Mouse (Mus musculus): ENCODE data around the gene Cacna1e.

Cacna1e gene

GRCm38 (mm10) chr1:154839272-154839671 lies 45.0 kb downstream of the Cacna1e start:
- DNase-seq (ENCODE audit: low spot score): no peak

GRCm38 (mm10) chr1:154836473-154836872 lies 47.8 kb downstream of the Cacna1e start:
- DNase-seq (ENCODE audit: low spot score): no peak

- DNase-seq (ENCODE audit: low spot score): no peak
These were observed 52.1 kb downstream of the Cacna1e start for GRCm38 (mm10) chr1:154832168-154832539.

- no peak for DNase-seq (ENCODE audit: low spot score)
These were observed 52.8 kb downstream of the Cacna1e start for GRCm38 (mm10) chr1:154831269-154832167.

GRCm38 (mm10) chr1:154830051-154830450 lies 54.2 kb downstream of the Cacna1e start:
- DNase-seq (ENCODE audit: low spot score): no peak

GRCm38 (mm10) chr1:154823098-154823497 lies 61.2 kb downstream of the Cacna1e start:
- no peak for DNase-seq (ENCODE audit: low spot score)

- DNase-seq (ENCODE audit: low spot score): no peak
These were observed 63.9 kb downstream of the Cacna1e start for GRCm38 (mm10) chr1:154820422-154820821.

- no peak for DNase-seq (ENCODE audit: low spot score)
These were observed 64.3 kb downstream of the Cacna1e start for GRCm38 (mm10) chr1:154819960-154820359.

GRCm38 (mm10) chr1:154818742-154819141 lies 65.6 kb downstream of the Cacna1e start:
- no peak for DNase-seq (ENCODE audit: low spot score)

- DNase-seq (ENCODE audit: low spot score): no peak
These were observed 67.5 kb downstream of the Cacna1e start for GRCm38 (mm10) chr1:154816836-154817235.

GRCm38 (mm10) chr1:154816267-154816666 lies 68.0 kb downstream of the Cacna1e start:
- DNase-seq (ENCODE audit: low spot score): no peak

- no peak for DNase-seq (ENCODE audit: low spot score)
These were observed 78.6 kb downstream of the Cacna1e start for GRCm38 (mm10) chr1:154805742-154806141.

- no peak for DNase-seq (ENCODE audit: low spot score)
These were observed 79.3 kb downstream of the Cacna1e start for GRCm38 (mm10) chr1:154805038-154805437.

- DNase-seq (ENCODE audit: low spot score): no peak
These were observed 81.9 kb downstream of the Cacna1e start for GRCm38 (mm10) chr1:154802301-154802904.

GRCm38 (mm10) chr1:154799257-154799656 lies 85.0 kb downstream of the Cacna1e start:
- no peak for DNase-seq (ENCODE audit: low spot score)

- DNase-seq (ENCODE audit: low spot score): no peak
These were observed 85.5 kb downstream of the Cacna1e start for GRCm38 (mm10) chr1:154798771-154799170.

GRCm38 (mm10) chr1:154796685-154797084 lies 87.6 kb downstream of the Cacna1e start:
- DNase-seq (ENCODE audit: low spot score): peak; percentile 14

GRCm38 (mm10) chr1:154794518-154794951 lies 89.8 kb downstream of the Cacna1e start:
- no peak for DNase-seq (ENCODE audit: low spot score)

GRCm38 (mm10) chr1:154791544-154792174 lies 92.6 kb downstream of the Cacna1e start:
- DNase-seq (ENCODE audit: low spot score): no peak

GRCm38 (mm10) chr1:154788491-154788890 lies 95.8 kb downstream of the Cacna1e start:
- no peak for DNase-seq (ENCODE audit: low spot score)

GRCm38 (mm10) chr1:154788069-154788468 lies 96.2 kb downstream of the Cacna1e start:
- DNase-seq (ENCODE audit: low spot score): peak; percentile 70

GRCm38 (mm10) chr1:154787418-154787817 lies 96.9 kb downstream of the Cacna1e start:
- DNase-seq (ENCODE audit: low spot score): no peak

GRCm38 (mm10) chr1:154786243-154786669 lies 98.0 kb downstream of the Cacna1e start:
- peak; percentile 65 for DNase-seq (ENCODE audit: low spot score)
